Mouse (Mus musculus) spleen, adult 12 weeks (tissue): ENCODE measurements around the gene Ralgps2.

Experiments
- DNase-seq: peaks from one replicate; pipeline ENCODE4 v3.0.0; 2022; ENCODE audit warnings: low spot score

The Ralgps2 gene

DNA sequence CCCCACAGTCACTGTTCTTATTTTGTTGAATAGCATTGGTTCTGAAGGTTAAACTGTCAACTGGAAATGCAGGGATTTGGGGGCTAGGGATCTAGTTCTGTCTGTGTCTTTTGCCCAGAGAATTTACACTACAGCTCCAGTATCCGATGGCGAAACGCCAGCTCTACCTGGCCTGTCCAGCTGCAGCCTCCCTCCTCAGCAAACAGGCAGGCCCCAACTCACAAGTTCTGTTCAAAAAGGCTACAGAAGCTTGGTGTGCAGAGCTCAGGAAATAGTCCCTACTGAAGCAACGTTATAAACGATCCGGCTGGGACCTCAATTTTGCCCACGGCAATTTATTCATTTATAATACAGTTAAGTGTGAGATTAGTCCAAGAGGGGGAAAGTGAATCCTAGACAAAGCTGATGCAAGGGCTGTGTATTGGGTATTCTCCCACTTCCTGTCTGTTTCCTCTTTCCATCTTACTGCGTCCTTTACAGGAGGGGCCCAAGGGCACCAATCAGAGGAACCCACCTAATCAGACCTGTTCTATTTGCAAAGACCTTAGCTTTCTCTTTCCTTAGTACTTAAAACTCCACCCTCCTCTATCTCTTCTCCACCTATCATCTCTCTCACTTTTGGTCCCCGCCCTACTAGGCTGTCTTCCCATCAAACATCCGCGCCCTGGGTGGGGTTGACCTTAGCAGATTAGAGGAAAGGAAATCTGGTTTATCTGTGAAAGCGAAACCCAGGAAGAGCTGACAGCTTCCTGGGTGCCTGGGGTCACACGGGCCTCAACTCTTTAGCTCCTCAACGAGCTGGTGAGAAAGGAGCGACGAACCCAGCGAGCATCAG, 16.7 kb upstream of the Ralgps2 start:
- DNase-seq: peak; percentile 58

DNA sequence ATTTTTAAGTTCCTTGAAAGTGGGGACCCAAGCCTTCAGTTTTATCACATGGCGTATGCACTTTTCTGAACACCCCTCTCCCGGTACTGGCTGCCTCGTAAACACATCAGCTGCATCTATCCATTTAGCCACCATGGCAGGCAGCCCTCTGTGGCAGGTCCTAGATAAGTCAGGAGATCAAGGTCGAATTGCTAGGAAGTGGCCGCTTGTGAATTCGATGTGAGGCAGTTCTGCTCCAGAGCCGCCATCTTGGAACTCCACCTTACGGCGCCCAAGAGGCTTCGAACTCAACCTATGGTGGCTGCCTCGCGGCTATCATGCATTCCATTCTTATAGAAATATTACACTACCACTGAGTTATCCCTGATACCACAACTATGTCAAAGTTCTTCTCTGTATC, 14.8 kb upstream of the Ralgps2 start:
- DNase-seq: no peak

DNA sequence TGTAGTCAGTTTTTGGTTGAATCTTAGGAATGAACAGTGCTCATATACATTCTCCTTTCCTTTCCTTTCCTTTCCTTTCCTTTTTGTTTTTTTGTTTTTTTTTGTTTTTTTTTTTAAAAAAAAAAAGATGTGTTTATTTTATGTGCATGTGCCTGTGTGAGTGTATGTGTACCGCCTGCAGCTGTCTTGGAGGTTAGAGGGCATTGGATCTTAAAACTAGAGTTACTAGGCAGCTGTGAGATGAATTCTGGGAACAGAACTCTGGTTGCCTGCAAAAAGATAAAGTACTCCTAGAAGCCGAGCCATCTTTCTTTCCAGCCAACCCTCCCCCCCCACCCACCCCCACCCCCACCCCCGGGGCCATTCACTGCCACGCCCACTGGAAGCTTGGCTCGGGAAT, 10.9 kb upstream of the Ralgps2 start:
- DNase-seq: no peak

DNA sequence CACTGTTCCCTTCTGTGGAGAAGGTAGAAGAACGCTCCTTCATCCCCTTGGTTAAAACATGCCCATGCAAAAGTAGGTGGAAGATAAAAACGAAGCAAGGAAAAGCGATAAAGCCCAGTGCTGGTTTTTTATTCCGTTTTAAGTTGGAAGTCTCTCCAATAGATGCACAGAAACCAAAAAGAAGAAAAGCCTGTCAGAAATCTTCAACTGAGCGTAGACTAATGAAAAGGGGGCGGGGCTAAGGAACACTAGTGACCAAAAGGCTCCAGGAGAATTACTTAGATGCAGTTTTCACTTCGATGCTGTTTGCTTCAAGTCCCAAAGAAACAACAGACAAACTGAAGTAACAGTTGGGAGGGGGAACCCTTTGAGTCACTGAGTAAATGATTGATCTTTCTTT, 1.2 kb upstream of the Ralgps2 start:
- no peak for DNase-seq

DNA sequence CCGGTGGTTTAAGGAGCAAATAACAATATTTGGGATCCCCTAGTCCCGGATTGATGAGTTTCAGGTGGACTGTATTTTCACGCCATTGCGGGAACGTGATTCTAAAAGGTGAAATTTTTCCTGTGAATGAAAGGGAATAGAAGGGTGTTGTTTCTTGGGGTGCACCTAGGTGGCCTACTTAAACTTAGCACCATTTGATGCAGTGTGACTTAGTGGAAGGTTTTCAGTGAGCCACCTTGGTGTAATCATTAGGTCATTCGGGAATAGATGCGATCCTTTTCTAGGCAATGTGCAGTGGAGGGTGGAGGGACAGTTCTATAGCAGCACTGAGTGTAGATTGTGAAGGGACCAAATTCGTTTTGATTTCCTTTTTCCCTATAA, 706 bp upstream of the Ralgps2 start:
- DNase-seq: no peak

DNA sequence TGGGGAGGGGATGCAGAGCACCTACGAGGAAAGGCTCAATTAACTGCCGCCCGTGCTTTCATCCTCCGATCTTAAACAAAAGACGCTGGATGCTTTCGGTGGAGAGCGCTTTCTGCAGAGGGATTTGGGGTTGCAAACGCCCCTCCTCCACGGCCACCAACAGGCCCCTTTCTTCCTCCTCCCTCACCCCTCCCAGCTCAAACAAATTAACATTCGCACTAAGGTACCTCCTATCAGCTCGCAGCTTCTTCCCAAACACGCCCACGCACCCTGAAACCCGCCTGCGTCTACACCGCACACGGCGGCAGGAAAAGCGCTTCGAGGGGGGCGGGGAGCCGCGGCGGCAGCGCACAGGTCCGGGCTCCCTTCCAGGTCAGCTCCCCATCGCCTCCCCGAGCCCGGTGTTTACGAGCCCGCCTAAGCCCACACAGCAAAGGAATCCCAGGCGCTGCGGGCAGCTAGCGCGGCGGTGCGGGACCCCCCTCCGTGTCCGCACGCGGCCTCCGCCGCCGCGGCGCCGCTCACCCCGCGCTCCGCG, 652 bp downstream of the Ralgps2 start:
- DNase-seq: peak; percentile 64

DNA sequence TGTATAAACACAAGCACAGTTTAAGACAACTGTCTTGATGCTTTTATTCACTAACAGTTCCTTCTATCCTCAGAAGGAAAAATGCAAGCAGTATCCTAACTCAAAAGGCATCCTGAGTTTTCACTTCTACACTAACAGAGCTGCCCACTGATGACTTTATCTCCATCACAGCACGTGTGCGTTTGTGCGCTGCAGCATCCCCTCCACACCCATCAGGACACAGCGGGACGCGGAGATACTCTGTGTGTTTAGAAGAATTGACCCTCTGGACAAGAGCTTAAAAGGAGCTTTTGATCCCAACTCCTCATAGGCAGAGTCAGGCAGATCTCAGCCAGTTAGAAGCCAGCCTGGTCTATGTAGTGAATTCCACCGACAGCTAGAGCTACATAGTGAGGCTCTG, 2.0 kb downstream of the Ralgps2 start:
- no peak for DNase-seq

DNA sequence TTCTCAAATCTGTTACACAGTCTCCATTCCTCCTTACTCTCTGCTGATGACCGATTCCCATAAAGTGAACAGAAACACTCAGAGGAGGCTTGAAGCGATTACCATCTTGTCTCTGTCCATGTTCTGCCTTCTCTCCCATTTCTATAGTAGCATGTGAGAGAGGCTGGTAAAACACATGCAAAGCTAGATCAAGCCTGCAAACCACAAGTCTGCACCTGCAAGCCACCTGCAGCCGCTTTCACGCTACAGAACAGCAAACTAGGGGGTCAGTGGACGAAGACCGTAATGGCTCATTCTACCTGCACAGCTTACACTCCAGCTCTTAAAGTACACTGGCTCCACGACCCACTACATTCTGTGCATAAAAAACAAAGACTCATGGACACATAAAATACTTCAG, 5.7 kb downstream of the Ralgps2 start:
- DNase-seq: no peak

DNA sequence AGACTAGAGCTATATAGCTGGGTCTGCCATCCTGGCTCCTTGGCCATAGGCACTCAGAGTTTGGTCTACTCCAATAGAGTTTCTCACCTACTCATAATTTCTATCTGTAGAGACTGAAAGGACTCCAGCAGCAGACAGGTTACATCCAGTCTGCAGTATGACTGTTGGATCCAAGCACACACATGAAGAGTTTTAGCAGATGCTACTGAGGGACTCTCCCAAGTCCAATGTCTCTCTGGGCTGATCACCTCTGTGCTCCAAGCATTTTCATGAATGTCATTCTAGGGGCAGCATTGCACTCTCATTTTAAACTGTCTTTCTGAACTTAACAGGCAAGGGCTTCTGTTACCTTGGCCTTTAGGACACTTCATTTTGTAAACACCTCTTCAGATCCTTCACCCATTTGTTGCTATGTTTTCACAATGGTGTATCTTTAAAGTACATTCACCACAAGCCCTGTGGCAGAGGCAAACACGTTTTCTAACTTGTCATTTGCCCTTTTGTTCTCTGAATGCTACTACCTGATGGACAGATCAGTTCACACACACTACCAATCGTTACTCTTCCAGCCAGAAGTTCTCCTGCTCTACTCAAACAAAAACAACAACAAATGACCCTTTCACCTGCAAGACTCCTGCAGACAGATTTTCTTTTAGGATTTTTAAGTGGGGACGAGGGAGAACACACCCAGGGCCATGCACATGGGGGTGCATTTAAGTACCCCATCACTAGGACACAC, 7.2 kb downstream of the Ralgps2 start:
- no peak for DNase-seq

DNA sequence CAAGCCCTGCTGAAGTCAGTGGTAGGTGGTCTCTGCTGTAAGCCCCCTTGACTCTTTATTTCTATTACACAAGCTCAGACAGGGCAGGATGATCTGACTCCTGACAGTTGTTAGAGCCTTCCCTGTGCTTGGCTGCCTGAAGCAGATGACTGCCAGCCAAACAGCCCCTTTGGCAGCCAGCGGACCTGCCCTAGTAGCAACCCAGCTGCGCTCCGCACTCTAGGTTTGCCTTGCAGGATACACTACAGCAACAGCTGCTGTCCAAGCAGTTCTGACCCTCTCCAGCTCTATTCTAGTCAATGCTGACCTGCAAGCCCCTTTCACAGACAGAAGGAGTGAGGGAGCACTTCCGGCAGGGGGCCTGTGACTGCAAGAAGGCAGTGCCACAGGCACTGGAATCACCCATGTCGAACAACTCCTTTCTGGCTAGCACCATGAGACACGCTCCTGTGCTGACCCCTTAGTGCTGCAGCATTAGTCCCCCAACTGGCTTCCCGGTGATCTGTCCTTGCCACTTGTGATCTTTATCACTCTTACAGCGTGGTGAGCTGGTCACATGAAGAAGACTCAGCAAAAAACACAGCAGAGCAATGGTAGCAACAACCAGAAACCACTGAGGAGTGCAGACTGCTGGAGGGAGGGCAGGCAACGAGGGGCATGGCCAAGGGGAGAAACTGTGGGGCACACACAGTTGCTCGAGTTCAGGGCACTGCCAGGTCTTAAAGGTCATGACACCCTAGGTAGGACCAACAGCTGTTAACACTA, 8.1 kb downstream of the Ralgps2 start:
- DNase-seq: no peak

DNA sequence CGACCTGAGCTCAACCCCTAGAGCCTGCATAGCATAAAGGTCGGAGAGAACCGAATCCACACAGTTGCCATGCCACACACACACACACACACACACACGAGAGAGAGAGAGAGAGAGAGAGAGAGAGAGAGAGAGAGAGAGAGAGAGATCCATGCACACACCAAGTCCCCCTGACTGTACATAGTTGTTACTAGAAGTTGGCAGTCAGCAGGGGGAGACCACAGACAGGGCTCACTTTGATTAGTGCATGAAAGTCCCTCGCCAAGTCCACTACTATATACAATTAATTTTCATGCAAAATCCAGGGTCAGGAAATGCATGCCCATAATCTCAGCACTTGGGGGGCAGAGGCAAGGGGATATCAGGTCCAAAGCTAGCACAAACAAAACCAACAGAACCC, 9.2 kb downstream of the Ralgps2 start:
- DNase-seq: no peak

DNA sequence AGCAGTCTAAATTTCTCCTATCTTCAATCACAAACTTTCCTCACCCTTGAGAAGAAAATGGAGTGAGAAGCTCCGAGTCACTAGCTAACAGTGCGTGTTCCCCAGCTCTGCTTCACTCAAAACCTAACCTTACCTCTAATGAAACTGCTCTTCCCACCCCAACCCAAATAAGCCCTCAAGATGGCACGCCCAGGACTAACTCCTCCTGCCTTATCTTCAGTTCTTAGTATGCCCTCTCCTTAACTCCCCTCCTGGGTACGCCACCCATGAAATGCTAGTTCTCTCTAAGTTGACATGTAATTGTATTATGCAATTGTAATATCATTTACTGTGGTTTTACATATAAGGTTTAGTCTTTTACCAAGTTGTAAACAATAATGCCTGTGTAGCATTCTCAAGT, 11.2 kb downstream of the Ralgps2 start:
- no peak for DNase-seq

DNA sequence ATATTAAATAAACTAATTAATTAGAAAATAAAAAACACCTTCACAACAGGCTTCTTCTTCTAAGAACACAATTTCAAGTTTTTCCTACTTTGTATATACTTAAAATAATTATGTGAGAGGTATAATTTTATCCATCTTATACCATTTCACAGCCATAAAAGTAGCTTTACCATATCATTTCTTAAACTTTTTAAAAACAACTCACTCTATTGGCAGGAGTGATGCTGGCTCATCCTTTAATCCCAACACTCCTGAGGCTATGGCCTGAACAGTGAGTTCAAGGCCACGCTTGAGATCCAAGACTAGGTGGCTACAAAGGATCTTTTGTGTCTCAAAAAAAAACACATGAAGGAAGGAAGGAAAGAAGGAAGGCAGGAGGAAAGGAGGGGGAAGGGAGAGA, 15.9 kb downstream of the Ralgps2 start:
- no peak for DNase-seq

DNA sequence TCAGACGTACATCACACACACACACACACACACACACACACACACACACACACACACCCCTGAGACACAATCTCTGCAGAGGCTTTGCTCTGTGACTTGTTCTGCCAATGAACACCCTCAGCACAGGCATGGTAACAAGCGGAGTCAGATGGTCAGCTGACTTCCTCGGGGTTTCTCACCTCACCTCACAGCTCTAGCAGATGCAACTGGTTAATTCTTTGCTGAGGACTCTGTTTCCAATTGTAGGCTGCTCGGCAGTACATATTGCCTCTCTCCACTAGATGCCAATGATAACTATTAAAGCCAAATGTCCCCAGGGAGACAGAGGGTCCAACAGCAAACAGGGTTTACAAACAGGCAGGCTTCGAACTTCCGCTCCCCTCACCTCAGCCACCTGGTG, 16.5 kb downstream of the Ralgps2 start:
- DNase-seq: no peak

DNA sequence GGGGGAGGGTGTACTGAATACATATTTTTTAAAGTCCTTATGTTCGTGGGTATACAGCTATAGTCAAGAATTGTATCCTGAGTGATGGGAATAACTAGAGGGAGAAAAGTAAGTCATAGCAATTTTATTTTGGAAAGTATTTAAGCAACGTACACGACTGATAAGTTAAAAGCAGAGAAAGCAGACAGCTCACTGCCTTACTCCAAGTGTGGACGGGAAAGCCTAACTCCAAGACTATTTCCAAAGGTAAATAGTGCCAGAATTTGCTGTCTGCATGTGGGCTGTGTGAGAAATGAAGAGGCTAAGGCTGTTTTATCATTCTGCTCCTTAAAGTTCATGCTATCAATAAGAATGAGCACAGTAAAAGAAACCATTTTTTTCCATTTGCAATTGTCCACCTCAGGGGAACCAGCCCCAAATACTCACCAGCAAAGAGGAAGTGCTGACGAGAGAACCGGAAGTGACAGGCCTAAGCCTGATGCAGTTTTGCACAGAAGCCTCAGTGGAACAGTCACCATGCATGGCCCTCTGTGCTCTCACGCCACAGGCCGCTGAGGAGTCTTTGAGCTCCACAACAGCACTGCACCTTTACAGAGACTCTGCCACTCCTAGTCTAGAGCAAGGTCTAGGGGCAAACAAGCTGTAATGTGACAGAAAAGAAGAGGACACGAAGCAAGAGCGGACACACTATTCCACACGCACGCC, 18.0 kb downstream of the Ralgps2 start:
- DNase-seq: peak; percentile 45

DNA sequence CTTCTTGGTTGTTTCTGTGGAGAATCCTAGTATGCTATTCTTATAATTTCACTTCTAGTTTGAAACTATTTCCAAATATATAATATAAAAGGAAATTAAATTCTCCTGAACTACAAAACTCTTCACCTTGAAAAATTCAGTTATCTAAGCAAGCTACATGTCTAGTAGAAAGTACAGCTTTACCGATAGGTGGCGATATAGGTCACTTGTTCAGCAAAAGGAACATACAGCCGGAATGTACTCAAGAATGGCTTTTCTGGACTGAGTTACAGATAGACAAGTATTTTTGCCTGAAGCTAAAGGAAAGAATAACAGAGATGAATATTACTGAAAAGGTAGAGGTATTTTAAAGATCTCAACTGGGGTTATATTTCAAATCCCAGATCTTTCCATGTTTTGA, 22.0 kb downstream of the Ralgps2 start:
- DNase-seq: no peak

DNA sequence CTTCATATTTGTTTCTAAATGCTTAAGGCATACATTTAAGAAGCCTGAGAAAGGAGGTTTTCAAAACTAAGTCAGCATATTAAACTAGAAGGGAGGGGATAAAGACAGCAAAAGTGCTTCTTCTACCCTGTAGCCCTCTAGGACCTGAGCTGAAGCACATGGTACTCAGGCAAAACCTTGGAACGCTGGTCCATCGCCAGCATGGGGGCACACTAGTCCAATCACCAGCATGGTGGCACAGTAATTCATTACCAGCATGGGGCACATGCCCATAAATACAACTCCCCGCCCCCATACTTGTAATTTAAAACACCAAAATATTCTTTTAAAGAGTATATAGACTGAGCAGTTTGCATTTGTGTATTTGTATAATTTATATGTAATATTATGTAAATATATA, 23.1 kb downstream of the Ralgps2 start:
- DNase-seq: no peak

DNA sequence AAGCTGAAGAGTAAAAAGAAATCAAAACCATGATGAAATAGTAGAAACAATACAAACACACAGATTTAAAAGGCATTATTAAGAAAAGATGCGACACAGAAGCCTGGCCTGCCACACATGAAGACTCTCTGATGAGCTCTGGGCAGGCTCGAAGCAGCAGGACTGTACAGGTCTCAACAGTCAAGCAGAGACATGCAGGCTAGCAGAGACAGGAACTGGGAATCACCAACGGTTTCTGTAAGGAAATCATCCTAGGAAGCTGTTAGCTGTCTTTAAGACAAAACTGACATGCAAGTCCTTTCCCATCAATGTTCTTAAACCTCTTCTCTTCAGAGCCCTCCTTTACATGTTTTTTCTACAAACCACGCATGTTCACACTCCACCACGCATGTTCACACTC, 24.5 kb downstream of the Ralgps2 start:
- no peak for DNase-seq

DNA sequence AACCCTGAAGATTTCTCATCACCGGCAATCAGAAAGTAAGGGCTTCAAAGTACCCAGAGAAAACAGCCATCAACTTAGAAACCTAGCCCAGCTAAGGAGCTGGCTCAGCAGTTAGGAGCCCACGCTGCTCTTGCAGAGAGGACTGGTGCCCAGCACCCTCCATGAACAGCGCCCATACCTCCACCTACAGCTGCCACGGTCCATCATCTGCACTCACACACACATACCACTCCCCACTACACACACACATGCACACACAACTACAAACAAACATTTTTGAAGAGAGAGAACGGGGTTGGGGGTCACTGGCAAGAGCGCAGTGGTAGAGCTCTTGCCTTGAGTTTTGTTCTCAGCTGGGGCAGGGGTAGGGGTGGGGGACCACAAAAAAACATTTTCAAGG, 26.2 kb downstream of the Ralgps2 start:
- no peak for DNase-seq

DNA sequence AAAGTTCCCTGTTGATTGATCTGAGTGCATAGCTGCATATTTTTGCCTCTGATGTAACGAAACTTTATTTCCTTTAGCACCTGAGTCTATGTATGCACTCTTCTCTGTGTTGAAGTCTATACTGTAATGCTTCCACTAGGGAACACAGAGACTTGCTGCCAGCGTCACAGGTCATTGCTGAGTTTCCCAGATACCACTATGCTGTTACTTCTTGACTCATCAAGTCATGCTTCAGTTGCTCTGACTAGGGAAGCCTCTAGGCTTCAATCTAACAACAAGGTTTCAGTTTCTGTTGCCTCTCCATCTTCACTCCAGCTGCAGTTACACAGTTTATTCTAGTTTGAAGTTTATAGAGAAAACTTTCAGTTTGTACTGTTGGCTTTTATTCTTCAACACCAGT, 28.5 kb downstream of the Ralgps2 start:
- no peak for DNase-seq

DNA sequence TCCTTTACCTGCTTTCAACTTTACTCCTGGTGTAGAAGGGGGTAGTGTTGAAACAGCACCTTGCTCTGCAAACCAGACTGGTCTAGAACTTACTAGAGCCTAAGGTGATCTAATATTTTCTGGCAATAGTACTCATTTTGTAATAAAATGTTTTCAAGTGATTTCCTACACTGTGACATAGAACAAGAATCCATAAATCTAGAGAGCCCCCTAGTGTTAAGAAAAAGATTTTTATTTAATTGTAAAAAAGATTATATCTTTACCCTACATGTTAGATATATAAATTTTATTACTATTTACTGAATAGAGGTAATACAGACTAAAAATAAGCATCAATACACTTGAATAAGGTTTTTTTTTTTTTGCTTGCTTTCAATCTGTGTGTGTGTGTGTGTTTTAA, 29.6 kb downstream of the Ralgps2 start:
- no peak for DNase-seq

DNA sequence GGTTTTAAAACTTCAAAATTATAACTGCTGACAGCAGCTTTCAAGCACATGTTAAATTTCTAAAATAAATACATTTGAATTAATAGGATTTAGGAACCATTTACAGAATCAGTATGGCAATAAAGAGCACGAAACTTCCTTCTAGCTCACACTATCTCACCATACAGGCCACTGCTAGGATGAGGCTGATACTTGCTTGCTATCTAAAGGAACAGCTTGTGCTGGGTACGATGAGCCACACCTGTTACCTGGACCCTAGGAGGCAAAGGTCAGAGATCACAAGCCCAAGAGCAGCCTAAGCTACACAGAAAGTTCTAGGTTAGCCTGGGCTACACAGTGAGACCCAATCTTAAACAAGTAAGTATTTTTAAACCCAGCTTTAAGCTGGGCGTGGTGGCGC, 30.2 kb downstream of the Ralgps2 start:
- DNase-seq: no peak
